Mouse (Mus musculus) common myeloid progenitor, adult 5-6 weeks (primary cell): ENCODE measurements around the gene Samd4. TPM values are rescaled to one million over a fixed set of nuclear protein-coding genes. Genes with fewer than 3 reads are reported as not detected.

Source experiments
- ATAC-seq: replicated peaks from 2 replicates; pipeline ENCODE4 v1.8.0; 2016; ENCODE audit warnings: low read depth, mild to moderate bottlenecking, moderate TSS enrichment, inconsistent platforms; ENCODE audit not compliant: poor library complexity, severe bottlenecking
- total RNA-seq: library from RNA; stranded (forward); fragments of 200-1000, 187-1606 nt; gene quantifications from 2 replicates; pipeline ENCODE4 v1.2.3, GENCODE M21; 2017

Gene Samd4
- total RNA-seq, 1 experiment from 2014 or later: 0.18 TPM

DNA sequence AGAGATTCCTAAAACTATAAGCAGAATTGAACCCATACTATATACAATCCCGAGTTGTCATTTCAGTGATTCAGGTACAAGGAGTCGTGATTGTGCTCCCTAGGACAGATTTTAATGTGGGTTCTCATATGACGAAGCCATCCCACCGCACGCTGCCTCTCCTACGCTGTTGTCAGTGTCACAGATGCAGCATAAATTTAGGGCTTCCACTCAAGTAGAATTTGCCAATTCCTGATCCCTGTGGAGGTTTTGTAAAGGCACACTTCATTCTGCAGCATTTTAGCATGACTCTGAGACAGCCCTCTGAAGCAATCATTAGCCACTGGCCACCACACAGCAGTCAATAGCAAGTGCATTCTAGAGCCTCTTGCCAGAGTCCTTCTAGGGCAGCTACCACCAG, 166.4 kb downstream of the Samd4 start:
- ATAC-seq: no peak

- no peak for ATAC-seq
Observed at GRCm38 (mm10) chr14:47051743-47052610, 169.3 kb downstream of the Samd4 start.

DNA sequence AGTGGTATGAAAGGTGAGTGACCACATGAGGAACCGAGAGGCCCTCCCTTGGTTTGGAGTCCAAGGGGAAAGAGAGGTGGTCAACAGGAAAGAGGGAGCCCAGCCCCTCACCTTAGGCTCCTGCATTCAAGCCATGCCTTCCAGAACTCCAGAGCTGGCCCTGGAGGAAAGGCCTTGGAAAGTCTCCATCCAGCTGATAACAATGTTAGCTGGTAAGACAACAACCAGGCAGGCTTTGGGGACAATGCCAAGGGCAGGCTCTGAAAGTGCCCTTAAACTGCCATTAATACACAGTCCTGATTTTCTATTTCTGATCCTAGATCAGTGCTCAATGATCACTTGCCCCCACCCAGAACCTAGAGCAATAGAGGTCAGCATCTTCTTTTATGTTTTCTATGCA, 170.4 kb downstream of the Samd4 start:
- no peak for ATAC-seq

DNA sequence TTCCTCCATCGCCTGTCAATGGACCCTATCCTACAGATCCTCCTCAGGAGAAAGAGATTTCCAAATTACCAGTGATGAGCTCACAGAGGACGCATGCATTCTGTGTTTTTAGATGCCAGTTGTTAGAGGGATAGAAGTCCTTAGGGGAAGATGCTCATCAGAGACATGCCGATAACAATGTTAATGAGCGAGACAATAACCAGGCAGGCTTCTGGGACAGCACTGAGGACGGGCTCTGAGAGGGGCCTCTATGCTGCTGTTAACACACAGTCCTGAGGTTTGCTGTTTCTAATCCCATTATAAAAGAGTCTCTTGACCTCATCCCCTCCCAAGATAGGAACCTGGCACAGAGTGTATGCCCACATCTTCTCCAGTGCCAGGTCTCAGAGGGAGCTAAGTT, 171.2 kb downstream of the Samd4 start:
- ATAC-seq: no peak

DNA sequence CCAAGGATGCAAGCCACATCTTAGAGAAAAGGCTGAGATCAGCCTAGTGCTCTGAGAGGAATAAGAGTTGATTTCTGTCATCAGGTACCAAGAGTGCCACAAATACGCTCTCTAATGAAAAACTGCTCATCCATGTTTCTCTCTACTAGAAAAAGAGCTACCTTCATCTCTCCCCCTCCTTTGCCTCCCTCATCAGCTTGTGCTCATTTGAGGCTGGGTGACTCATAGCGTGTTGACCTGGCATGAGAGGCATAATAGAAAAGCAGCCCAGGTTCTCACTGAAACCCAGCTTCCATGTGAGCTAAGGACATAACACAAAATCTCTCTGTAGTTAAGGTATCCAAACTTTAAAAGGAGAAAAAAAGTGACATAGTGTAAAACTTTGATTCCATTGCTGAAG, 176.3 kb downstream of the Samd4 start:
- no peak for ATAC-seq

DNA sequence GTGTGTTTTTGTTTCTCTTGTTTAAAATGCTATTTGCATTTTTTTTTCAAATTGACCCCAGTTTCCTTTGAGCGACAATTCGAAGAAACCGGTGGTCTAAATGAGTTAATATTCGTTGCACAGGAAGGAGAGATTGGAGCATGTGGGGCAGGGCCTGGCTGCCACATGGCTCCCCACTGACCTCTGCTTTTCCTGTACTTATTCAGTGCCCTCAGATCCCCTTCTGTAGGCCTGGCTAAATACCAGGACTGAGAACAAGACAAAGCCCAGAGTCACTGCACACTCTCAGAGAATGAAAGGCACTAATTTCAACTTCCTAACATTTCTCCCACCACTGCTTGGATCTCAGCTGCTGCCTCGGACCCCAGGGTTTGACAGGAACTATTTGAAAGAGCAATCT, 182.4 kb downstream of the Samd4 start:
- ATAC-seq: no peak

DNA sequence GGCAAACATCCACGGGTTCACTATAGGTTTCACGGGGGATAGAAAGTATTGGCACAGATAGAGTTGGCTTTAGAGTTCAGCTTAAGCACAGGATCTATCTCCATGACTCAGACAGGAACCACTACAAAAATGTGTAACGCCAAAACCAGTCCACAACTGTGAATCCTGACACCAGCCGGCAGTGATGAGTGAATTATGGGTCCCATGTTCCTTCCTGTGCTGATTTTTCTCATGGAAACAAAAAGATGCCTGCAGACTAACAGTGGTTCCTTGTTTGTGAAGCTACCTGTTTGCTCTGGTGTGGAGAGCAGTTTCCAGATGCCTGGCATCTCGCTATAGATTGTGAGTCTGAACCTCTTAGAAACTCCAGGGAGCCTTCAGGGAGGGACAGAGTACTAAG, 184.2 kb downstream of the Samd4 start:
- no peak for ATAC-seq

- 0 out of 2 replicates have a peak, but pooled peaks have one; percentile 28 for ATAC-seq
Observed at GRCm38 (mm10) chr14:47074045-47074666, 191.5 kb downstream of the Samd4 start.

GRCm38 (mm10) chr14:47075010-47075677, 192.5 kb downstream of the Samd4 start:
- no peak for ATAC-seq

GRCm38 (mm10) chr14:47075856-47076255, 193.2 kb downstream of the Samd4 start:
- ATAC-seq: no peak

DNA sequence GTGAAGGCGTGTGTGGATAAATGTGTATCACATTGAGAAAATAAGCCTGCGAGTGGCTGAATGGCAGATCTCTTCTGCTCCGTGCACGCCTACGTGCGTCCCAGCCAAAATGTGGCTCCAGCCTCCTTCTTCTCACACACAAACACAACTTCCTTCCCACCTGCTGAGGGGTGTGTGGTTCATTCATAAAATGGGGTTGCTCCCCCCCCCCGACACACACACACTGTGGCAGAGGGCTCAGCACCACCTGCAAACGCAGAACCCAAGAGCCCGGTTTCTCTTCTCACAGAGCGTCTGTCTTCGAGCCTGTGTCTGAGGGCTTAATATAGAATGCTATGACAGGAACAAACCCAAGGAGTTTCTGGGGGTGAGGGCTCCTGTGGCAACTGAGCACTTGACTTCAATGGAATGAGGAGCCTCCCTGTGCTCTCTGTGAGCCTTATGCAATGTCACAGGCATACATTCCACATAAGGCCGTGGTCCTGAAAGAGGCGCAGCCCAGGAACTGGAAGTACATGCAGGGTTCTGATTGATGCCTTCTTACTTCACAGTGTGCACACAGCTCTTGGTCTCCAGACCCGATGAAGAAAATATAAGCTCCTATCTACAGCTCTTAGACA, 194.4 kb downstream of the Samd4 start:
- ATAC-seq: no peak

GRCm38 (mm10) chr14:47077576-47077970, 194.9 kb downstream of the Samd4 start:
- ATAC-seq: no peak

DNA sequence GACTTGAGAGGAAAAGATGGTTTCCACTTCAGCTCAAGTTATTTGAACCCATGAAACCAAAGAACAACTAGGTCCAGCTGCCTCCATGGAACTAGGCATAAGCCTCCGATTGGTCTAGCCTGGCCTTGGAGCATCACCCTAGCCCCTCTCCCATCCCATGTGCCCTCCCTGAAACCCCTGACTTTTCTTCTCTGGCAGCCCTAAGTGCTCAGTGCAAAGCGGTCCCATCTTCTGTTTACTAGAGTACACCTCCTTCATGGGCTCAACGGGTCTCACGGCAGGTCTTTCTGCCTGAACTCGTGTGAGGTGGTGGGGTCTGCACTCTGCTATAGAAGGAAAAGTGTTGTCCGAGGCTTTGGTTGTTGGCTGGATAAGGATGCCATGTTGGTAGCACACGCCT, 197.3 kb downstream of the Samd4 start:
- ATAC-seq: no peak

GRCm38 (mm10) chr14:47083311-47083710, 200.7 kb downstream of the Samd4 start:
- ATAC-seq: no peak

DNA sequence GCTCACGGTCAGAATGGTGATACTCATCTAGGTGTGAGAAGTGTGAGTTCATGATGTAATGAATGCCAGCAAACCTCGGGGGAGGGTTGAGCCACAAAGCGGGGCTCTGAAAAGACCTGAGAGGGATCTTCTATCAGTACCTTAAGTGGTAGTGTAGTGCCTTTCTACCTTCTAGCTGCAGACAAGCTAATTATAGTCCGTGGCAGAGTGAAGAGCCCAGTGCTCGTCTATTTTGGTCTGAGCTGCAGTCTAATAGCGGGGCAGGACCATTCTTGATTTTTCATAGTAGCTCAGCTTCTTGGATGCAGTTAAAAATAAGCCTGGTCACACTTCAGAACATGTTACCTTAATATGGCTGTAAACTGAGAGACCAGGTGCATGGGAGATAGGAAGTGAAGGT, 201.2 kb downstream of the Samd4 start:
- ATAC-seq: no peak

DNA sequence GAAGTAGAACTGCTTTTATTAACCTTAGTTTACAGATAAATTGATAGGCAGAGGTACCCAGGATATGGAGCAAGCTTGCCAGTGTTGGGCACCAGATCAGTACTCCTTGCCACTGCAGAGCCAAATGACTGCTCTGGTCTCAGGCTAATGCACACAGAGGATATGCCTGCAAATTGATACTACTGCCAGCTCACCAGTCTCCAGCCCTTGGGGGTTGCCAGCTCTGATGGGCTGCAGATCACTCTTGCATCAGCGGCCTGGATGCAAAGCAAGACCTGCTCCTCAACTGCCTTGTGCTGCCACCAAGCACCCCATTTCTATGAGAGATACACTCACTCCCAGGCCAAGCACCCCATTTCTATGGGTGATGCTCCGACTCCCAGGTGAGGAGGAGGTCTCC, 202.0 kb downstream of the Samd4 start:
- ATAC-seq: no peak

DNA sequence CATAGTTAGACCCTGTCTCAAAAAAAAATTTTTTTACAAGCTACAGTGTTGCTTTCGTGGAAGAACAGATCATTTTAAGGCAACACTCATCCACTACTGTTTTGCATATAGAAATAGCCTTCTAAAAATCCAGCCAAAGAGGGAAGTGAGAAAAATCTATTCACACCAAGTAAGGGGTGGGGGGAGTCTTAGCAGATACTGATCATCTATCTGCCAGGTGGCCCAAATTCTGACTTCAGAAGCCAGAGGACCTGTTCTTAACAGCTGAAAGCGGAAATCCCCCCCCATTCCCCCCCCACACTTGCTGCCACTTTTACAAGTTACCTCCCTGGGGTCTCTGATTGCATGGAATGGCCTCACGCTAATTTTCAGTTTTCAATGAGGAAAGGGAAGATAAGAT, 203.5 kb downstream of the Samd4 start:
- ATAC-seq: no peak

GRCm38 (mm10) chr14:47086743-47087142, 204.1 kb downstream of the Samd4 start:
- peak; percentile 75 for ATAC-seq

DNA sequence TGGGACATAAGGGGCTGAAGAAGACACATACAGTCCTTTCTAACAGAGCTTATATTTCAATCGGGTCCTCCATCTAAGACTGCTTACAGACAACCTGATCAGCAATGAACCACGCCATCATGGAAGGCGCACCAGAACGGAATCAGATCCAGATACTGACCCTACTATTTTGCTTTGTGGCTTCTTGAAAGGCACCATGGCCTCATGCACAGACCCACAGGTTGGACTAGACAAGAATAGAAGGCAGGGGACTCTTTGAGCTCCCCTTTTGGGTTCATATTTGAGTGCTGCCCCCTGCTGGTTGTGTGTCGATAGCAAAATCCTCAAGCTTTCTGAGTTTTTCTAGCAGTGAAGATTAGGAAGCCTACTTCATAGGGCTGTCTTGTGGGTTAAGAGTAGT, 204.5 kb downstream of the Samd4 start:
- ATAC-seq: peak; percentile 62

GRCm38 (mm10) chr14:47087669-47088250, 205.1 kb downstream of the Samd4 start:
- ATAC-seq: 0 out of 2 replicates have a peak, but pooled peaks have one; percentile 1
